Mouse (Mus musculus) telencephalon, adult 2 months (tissue): Measurements from ENCODE around the gene Pgk2.
"Not testable (repeated sequence)": the region's sequence is repeated elsewhere in the genome, so short reads cannot be mapped to it uniquely, and the experiment has no call there.

ENCODE experiments used
- DNase-seq: peaks from one replicate; pipeline ENCODE4 v3.0.0-alpha.2; 2011; ENCODE audit warnings: low read depth, low spot score

Pgk2 gene

DNA sequence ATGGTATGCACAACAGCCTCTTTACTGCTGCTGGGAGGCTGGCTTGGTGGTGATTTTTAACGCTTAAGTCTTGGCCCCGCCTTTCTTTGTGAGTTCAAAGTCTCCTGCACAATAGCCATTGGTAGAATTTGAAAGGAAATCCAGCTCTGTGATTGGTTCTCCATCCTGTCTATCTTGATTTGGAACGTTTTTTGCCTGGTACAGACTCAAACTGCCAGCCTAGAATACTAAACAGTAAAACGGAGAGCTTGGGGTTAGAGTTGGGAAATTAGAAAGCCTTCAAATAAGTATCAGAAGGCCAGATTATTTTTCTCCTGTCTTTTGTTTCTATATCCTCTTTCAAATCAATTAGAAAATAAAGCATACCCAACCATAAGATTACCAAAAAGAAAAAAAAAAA, at the start of gene Pgk2:
Pgk2 (minus strand) TSS at position 101 of the 400 bp plus-strand sequence.
- DNase-seq = no peak

DNA sequence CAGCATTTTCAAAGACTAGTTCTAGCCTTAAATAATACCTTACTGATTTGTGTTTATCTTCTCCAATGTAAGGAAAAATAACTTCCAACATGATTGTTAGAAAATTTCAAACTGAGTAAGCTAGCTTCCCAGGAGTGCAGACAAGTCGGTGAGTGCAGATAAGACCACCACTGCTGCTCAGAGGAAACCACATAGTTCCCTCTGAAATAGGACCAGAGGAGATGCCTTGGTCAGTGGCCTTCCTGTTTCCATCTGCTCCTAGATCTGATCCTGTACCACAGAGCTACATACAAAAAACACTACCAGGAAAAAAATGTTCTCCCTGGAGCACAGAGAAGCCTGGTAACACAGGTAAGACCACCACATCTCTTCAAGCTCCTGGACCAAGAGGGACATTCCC, 44.0 kb upstream of the Pgk2 start:
- DNase-seq = no peak

DNA sequence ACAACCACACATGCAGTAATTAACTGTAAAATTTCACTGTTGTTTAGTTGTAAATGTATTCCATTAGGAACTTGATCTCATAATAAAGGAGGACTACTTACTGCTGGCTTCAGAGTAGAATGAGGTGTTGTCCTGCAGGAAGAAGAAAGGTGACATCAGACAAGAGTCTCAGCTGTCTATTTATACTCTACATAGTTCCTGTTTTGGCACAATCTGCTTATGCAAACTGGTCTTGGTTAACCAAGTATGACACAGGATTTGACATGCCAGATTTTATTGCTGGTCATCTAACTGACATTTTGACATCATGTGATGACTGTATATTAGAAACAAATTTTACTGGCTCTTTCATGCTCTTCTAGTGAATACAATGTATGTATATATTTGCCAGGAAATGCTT, 33.7 kb upstream of the Pgk2 start, which contains the start of gene Crisp3:
Crisp3 (minus strand) TSS at position 154 of the 400 bp plus-strand sequence.
- DNase-seq = no peak

DNA sequence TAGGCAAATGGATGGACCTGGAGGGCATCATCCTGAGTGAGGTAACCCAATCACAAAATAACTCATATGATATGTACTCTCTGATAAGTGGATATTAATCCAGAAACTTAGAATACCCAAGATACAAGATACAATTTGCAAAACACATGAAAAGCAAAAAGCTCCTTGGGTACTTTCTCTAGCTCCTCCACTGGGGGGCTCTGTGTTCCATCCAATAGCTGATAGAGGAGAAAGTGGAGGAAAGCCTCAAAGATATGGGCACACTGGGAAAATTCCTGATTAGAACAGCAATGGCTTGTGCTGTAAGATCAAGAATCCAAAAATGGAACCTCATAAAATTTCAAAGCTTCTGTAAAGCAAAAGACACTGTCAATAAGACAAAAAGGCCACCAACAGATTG, 6.6 kb downstream of the Pgk2 start:
- DNase-seq = not testable (repeated sequence)

DNA sequence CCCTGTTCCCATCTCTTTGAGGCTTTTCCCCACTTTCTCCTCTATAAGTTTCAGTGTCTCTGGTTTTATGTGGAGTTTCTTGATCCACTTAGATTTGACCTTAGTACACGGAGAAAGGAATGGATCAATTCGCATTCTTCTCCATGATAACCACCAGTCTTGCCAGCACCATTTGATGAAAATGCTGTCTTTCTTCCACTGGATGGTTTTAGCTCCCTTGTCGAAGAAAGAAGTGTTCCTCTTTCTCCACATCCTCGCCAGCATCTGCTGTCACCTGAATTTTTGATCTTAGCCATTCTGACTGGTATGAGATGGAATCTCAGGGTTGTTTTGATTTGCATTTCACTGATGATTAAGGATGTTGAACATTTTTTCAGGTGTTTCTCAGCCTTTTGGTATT, 18.2 kb downstream of the Pgk2 start:
- not testable (repeated sequence) for DNase-seq

DNA sequence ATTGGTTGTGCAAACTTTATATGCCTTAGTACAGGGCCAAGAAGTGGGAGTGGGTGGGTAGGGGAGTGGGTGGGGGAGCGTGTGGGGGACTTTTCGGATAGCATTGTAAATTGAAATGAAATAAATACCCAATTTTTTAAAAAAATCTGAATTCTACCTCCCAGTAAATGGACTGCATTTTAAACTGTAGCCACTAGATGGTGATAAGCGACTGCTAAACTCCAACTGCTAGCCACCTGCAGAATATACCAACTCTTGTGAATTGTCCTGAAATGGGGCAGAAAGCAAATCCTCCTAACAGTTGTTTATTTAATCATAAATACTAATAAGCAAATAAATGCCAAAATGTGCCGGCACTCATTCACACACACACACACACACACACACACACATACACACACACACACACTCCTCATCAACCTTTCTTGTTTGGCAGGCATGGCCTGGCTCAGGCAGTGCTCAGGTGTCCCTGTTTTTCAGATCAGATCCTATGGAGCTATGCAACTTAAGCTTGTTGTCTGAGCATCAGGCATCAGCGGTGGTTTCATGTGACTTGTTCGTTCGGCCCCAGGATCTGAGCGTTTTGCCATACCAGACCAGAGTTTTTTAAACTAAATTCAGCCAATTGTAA, 50.6 kb downstream of the Pgk2 start:
- not testable (repeated sequence) for DNase-seq
